Mouse (Mus musculus) embryonic fibroblast, embryonic 13.5 days (primary cell): ENCODE results near the gene Myo18a. TPM values are rescaled to one million over a fixed set of nuclear protein-coding genes. Genes with fewer than 3 reads are reported as not detected.

ENCODE experiments used
- H3K27ac ChIP-seq: 2 replicates; pipeline ENCODE4 v1.5.1; 2012; ENCODE audit warnings: low read length, control low read depth, inconsistent platforms; ENCODE audit not compliant: insufficient read depth
- H3K4me1 ChIP-seq: 2 replicates; pipeline ENCODE4 v1.6.1; 2011; ENCODE audit warnings: low read length; ENCODE audit not compliant: control insufficient read depth, insufficient read depth
- H3K4me3 ChIP-seq: 2 replicates; pipeline ENCODE4 v1.5.1; 2011; ENCODE audit warnings: mild to moderate bottlenecking, control low read depth, low read length; ENCODE audit not compliant: insufficient read depth
- CTCF ChIP-seq: IDR thresholded peaks from 2 replicates; pipeline ENCODE4 v1.5.1; 2011; ENCODE audit warnings: mild to moderate bottlenecking, control low read depth, low read length, moderate library complexity, borderline replicate concordance; ENCODE audit not compliant: insufficient read depth
- POLR2A ChIP-seq: IDR thresholded peaks from 2 replicates; pipeline ENCODE4 v1.6.1; 2011; ENCODE audit warnings: low read depth, mild to moderate bottlenecking, control low read depth, low read length, moderate library complexity
- polyA plus RNA-seq: library from polyadenylated mRNA; stranded (reverse); fragments of >200 nt; gene quantifications from 2 replicates; pipeline ENCODE4 v1.2.4, GENCODE M21; 2011; ENCODE audit warnings: low read depth; ENCODE audit not compliant: missing spikeins, insufficient read length

Gene Myo18a
- 16.2 and 20.1 TPM in 2 replicates for polyA plus RNA-seq

GRCm38 (mm10) chr11:77762783-77763672, at the start of gene Myo18a:
Gene Myo18a (plus strand): TSS chr11:77763246.
- TF ChIP-seq POLR2A (peak; percentile 61), CTCF (peak; percentile 36; the same call in 1 of the 2 replicates)
- peak within 1 kb of the TSS; percentile 57 for H3K4me3 ChIP-seq
- no peak within 1 kb of the TSS for H3K27ac ChIP-seq
- H3K4me1 ChIP-seq = no peaks in the 10 kb centered on the region

- TF ChIP-seq CTCF (no peak), POLR2A (no peak)
- H3K27ac ChIP-seq = no peak overlapping the region
- no peaks in the 10 kb centered on the region for H3K4me1 ChIP-seq
- H3K4me3 ChIP-seq = no peak overlapping the region
These were observed 49.3 kb upstream of the Myo18a start for GRCm38 (mm10) chr11:77713736-77714135.

GRCm38 (mm10) chr11:77719055-77719454, 44.0 kb upstream of the Myo18a start:
- no peaks in the 10 kb centered on the region for H3K4me1 ChIP-seq

GRCm38 (mm10) chr11:77721389-77721788, 41.7 kb upstream of the Myo18a start:
- H3K27ac ChIP-seq = no peak overlapping the region

More at GRCm38 (mm10) chr11:77719055-77719454, 44.0 kb upstream of the Myo18a start:
- Histone ChIP-seq H3K4me3 (no peak overlapping the region), H3K27ac (no peak overlapping the region)
- TF ChIP-seq CTCF (no peak), POLR2A (no peak)

GRCm38 (mm10) chr11:77724766-77725165, 38.3 kb upstream of the Myo18a start:
- Histone ChIP-seq H3K4me1 (no peaks in the 10 kb centered on the region; the same call in 1 of the 2 replicates), H3K27ac (no peak overlapping the region), H3K4me3 (no peak overlapping the region)
- TF ChIP-seq CTCF (no peak), POLR2A (no peak)

More at GRCm38 (mm10) chr11:77721389-77721788, 41.7 kb upstream of the Myo18a start:
- Histone ChIP-seq H3K4me3 (no peak overlapping the region), H3K4me1 (no peaks in the 10 kb centered on the region)
- no peak for TF ChIP-seq CTCF
- no peak for TF ChIP-seq POLR2A

- Histone ChIP-seq H3K4me3 (no peak within 1 kb of the TSS), H3K27ac (no peak within 1 kb of the TSS), H3K4me1 (no peaks in the 10 kb centered on the region; the same call in 1 of the 2 replicates)
- TF ChIP-seq CTCF = no peak
- TF ChIP-seq POLR2A = no peak
These were observed 37.9 kb upstream of the Myo18a start, which contains the start of gene Cryba1 for GRCm38 (mm10) chr11:77725183-77725582. Gene Cryba1 (minus strand): TSS chr11:77725283.

- TF ChIP-seq POLR2A (no peak), CTCF (no peak)
These were observed 34.5 kb upstream of the Myo18a start for GRCm38 (mm10) chr11:77728587-77728986.

GRCm38 (mm10) chr11:77737289-77737688, 25.8 kb upstream of the Myo18a start:
- no peak overlapping the region for H3K4me3 ChIP-seq
- peak; percentile 82 for TF ChIP-seq CTCF
- no peak for TF ChIP-seq POLR2A
- H3K4me1 ChIP-seq = no peaks in the 10 kb centered on the region
- no peak overlapping the region for H3K27ac ChIP-seq

More at GRCm38 (mm10) chr11:77728587-77728986, 34.5 kb upstream of the Myo18a start:
- Histone ChIP-seq H3K4me3 (no peak overlapping the region), H3K27ac (no peak overlapping the region), H3K4me1 (no peaks in the 10 kb centered on the region; the same call in 1 of the 2 replicates)

GRCm38 (mm10) chr11:77738555-77738954, 24.5 kb upstream of the Myo18a start:
- no peaks in the 10 kb centered on the region for H3K4me1 ChIP-seq
- H3K27ac ChIP-seq = no peak overlapping the region
- no peak for TF ChIP-seq POLR2A
- TF ChIP-seq CTCF = no peak
- no peak overlapping the region for H3K4me3 ChIP-seq

GRCm38 (mm10) chr11:77743966-77744365, 19.1 kb upstream of the Myo18a start:
- H3K4me1 ChIP-seq = no peaks in the 10 kb centered on the region
- no peak overlapping the region for H3K27ac ChIP-seq
- no peak overlapping the region for H3K4me3 ChIP-seq
- TF ChIP-seq CTCF (peak; percentile 4; the same call in 1 of the 2 replicates), POLR2A (no peak)
